Mouse (Mus musculus) adrenal gland, postnatal 36 days (tissue): Measurements from ENCODE around the gene Mtmr3. TPM values are rescaled to one million over a fixed set of nuclear protein-coding genes. Genes with fewer than 3 reads are reported as not detected.

Source experiments
- DNase-seq, 2 experiments: peaks; one replicate each; pipeline ENCODE4 v3.0.0; 2021; ENCODE audit warnings: mixed read lengths in 1 of 2
- long read RNA-seq, 2 experiments: library from polyadenylated mRNA; stranded (forward); transcript quantifications; one replicate each; pipeline ENCODE4 v2.0.0; 2021; ENCODE audit warnings: borderline sequencing depth in 2 of 2
- total RNA-seq, 2 experiments: library from RNA; stranded (reverse); gene quantifications; 2 replicates each; pipeline ENCODE4 v1.2.3; 2021

Mtmr3 gene
- 10 to 100 TPM; 55.6 to 64.4 TPM for total RNA-seq
- long read RNA-seq, experiment 1, full-length matches to known transcripts = 1 of 16 reads
- long read RNA-seq, experiment 1, partial matches to known transcripts = 5 of 16 reads
- long read RNA-seq, experiment 1, other reads (novel, unspliced or antisense) = 10 of 16 reads
- long read RNA-seq, experiment 2, partial matches to known transcripts = 3 of 12 reads
- long read RNA-seq, experiment 2, other reads (novel, unspliced or antisense) = 9 of 12 reads

GRCm38 (mm10) chr11:4594608-4595500 lies at the start of gene Mtmr3:
Gene Mtmr3, minus strand, starts transcription at chr11:4594863.
- peak; percentile 97 to 99 for DNase-seq

GRCm38 (mm10) chr11:4643722-4644121 lies 49.1 kb upstream of the Mtmr3 start:
- no peak for DNase-seq

- no peak for DNase-seq
Observed at GRCm38 (mm10) chr11:4641185-4641584, 46.5 kb upstream of the Mtmr3 start.

DNA sequence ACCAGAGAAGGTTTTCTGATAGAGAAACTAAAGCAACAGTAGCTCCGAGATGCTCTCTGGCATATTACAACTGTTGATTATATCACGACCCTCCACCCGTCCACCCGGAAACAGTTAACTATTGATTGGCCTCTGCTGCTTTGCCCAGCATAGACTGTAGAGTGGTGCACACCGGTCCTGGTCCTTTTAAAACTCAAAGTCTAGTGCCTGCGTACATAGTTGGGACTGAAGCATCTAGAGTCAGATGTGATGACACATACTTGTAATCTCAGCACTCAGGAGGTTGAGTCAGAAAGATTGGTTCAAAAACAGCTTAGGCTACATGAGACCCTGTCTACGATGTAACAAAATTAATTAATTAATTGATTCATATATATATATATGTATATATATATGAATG lies 43.6 kb upstream of the Mtmr3 start:
- DNase-seq = no peak

GRCm38 (mm10) chr11:4637534-4638234 lies 43.0 kb upstream of the Mtmr3 start, which contains the start of gene Ascc2:
Gene Ascc2, plus strand, starts transcription at chr11:4637747.
- peak; percentile 98 to 100 for DNase-seq

DNA sequence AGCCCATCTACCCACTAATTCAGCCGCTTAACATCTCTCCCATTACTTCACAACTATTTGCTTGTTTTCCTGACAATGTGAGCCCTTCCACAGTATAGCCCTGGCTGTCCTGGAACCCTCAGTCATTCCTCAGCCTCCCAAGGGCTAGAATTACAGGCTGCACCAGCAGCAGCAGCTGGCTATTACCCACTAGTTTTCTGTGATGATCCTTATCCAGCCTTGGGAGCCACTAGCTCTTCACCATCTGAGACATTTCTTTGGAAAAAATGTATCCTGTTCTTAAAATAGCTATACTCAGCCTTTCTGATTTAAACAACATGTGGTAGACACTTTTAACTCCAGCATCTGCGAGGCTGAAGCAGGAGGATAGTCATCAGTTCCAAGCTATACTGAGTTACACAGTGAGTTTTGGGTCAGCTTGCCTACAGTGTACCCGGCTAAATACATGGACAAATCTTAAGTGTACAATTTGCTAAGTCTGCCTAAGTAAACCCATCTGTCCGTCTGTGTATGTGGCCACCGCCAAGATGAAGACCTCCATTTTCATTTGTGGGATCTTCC lies 42.2 kb upstream of the Mtmr3 start:
- no peak for DNase-seq

DNA sequence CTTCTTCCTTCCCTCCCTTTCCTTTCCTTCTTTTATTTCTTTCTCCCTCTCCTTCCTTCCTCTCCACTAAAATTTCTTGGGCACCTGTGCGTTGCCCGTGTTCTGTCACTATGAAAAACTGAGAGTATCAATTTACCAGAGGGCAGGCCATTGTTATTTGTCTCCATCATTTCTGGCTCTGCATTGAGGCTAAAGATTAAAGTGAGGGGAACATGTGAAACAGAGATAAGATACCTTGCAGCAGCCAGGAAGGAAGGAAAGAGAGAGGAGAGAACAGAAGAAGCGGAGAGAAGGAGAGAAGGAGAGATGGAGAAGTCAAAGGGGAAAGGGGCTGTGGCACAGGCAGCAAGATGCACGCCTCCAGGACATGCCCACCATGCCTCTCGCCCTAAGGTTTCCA lies 39.7 kb upstream of the Mtmr3 start:
- DNase-seq = no peak

DNA sequence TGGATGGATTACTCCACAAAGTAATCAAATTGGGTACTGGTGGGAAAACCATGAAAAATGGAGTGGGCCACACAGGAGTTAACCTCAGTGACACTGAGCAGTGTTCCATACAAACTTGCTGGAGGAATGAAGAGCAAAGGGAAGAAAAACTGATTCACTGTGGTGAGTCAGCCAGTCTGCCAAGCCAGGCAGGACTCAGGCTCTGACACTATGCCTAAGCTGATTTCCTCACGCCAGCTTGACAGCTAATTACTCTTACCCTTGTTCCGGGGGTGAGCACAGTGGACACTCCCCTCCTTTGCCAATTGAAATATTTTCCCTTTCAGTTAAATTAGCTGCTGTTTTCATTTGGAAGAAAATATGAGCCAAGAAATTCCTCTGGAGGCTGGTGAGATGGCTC lies 38.8 kb upstream of the Mtmr3 start:
- peak; percentile 55 to 62 for DNase-seq

DNA sequence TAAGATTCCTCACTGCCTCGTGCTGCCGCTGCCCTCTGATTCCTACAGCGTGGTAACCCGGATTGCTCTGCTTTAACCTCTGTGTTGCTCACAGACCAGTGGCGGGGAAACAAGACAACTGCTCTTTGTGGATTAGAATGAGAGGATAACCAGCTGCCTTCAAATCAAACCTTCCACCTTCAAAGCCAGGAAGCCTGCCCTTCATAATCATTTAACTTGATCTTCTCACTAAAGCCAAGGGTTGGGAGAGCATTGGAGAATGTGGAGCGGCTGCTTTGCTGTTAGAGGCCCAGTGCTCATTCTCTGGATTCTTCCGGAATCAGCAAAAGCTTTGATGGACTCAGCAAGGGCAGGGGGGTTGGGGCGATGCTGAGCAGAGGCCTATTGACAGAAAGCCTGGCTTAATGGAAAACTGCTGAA lies 35.2 kb upstream of the Mtmr3 start:
- no peak for DNase-seq

GRCm38 (mm10) chr11:4627636-4628035 lies 33.0 kb upstream of the Mtmr3 start:
- DNase-seq = no peak

DNA sequence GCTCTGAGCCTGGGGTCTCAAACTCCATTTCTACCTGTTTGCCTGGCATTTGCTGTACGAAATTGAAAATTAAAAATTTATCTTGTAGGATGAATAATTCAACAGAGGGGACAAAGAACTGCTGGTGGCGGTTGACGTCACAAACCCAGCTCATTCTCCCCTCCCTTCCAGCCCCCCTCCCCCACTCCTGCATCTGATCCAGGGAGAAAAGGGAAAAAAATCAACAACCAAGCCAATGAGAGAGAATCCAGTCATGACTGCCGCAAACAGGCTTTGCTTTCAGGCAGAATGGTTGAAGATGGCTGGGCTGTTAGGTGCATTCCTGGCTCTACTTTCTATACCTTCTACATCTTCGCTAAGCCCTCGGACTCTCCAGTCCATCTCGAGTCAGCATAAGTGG lies 31.3 kb upstream of the Mtmr3 start:
- DNase-seq = no peak

- DNase-seq = no peak
Observed at GRCm38 (mm10) chr11:4622997-4623396, 28.3 kb upstream of the Mtmr3 start.

DNA sequence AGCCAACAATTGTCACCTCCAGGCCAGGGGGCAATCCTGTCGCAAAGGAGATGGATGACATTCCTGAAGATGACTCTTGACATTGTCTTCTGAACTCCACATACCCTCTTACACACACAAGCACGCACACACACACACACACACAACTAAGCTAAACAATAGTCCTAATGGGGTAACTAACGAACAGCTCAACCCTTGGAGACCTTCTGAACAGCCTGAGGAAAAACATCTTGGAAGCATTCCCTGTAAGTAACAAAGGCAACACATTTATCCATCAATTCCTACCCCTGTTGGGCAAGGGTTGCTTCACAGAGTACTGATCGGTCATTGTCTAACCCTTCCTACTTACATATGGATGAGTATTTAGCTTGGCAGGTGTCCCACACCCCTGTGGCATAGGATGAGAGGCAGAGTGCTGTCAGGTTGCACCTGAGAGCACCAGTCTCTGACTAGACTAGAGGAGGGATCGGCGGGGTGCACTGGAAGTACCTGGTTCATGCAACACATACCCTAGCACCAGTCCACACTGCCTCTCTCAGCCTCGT lies 27.9 kb upstream of the Mtmr3 start:
- no peak for DNase-seq

GRCm38 (mm10) chr11:4621866-4622265 lies 27.2 kb upstream of the Mtmr3 start:
- DNase-seq = peak; percentile 67 to 71

GRCm38 (mm10) chr11:4620501-4621108 lies 25.9 kb upstream of the Mtmr3 start:
- no peak for DNase-seq

DNA sequence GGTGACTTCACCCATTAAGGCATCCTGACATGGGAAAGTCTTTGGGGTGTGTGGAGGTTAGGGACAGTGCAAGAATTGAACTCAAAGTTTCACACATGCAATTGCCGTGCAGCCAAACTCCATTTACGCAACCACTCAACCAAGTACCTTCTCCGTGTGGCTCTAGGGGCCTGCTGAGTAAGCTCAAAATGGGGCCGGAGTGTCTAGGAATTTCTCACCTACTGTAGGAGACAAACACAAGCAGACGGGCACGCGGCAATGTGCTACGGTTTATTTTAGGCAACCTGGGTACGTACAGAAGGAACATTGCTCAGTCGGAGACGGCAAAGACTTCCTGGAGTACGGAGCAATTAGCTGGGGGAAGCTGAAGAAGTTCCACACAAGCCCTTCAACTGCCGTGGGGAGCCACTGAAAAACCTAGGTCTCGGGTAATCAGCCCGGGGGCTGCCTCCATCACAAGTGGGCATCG lies 25.4 kb upstream of the Mtmr3 start, which contains the start of gene Gm11032:
Gene Gm11032 (plus strand): TSS at position 51 of the 469 bp plus-strand sequence.
- DNase-seq = no peak

DNA sequence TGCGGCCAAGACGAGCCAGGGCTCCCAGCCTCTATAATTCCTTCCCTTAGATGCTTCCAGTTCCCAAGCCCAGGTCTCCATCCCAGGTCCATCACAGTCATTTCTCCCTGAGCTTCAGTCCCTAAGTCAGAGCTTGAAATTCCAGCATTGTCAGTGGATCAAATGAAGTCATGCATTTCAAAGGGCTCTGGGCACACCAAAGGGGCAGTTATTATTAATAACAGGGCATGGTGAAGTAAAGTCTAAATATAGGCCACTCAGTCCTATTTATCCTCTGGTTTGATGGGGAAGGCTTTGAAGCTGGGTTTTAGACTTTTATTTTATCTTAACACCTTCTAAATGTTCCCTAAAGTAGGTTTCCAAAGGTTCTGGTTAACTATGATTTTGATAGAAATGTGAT lies 17.2 kb upstream of the Mtmr3 start:
- no peak for DNase-seq

DNA sequence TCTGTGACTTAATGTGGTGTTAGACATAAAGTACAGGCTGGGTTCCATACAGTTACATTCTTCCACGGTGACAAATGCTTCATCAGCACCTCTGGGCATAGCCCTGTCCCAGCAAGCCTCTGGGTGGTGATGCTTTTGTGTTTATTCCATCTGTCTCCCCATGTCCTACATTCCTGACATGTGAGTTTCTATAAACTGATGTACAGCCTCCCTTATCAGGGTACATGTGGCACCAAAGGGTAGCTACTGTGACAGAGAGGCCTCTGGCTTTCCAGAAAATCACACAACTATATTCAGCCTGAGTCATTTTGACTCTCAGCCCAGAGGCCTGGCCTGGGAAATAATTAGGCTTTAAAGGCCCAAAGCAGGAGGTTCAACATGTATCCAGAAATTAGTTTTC lies 11.9 kb upstream of the Mtmr3 start:
- peak in 1 of 2 experiments; percentile 12 for DNase-seq

GRCm38 (mm10) chr11:4605414-4605813 lies 10.8 kb upstream of the Mtmr3 start:
- no peak for DNase-seq

DNA sequence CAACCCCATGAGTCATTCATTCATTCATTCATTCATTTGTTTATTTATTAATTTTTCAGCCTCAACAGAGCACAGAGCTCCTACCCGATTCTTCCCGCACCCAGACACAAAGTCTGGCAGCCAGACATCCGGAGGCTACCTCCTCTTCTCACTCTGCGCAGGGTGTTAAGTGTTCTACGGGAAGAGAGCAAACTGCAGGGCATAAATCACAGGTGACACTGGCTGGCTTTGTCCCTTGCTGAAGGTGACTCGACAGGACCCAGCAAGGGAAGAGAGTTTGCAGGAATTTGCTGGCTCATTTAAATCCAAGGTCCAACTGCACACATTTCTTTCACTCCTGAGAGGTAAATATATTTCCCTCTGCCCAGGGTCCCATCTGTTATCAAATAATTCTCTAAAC lies 9.8 kb upstream of the Mtmr3 start:
- no peak for DNase-seq

DNA sequence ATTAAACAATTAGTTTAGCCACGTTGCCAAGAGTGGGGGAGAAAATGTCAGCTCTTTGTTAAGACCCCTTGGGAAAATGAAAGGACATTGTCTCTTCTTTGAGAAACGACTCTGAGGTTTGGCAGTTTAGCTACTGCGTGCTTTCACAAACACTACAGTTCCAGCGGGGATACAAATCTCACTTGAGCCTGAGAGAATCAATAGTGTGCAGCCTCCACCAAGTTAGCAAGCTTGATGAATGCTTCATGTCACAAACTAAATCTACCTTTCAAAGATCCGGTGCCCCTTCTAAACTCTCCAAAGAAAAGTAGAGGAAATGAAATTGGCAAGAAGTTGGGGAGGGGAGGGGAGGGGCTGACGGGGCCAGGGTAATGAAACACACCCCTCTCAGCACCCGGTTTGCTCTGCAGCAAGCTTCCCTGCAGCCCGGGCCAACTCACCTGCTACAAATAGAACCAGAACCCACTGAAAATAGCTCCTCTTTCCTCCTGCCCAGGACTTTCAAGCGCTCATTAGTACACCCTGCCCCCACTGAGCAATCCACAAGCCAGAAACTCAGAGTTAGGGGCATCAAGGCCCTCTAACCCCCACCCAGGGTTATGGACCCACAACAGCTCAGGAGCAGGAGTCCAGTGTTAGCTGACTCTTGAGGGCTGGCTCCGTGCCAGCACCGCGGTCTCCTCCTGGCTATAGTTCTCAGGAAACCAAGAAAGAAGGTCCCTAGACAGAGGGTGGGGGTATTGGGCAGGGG lies 8.2 kb upstream of the Mtmr3 start:
- peak; percentile 46 to 52 for DNase-seq
